Mouse (Mus musculus): ENCODE measurements at regions not wholly inside any gene's neighbourhood (a gene's known extent, or its start where the extent isn't known, plus 50 kb on each side); places are given as distances from the start of the nearest gene placed in this dataset.

GRCm38 (mm10) chr10:117579210-117579609 lies 50.1 kb upstream of the Cpm start:
- 84% methylated on average over 3 of the region's 3 CpGs for WGBS
- H3K4me1 ChIP-seq: no peaks in the 10 kb centered on the region
- no peak overlapping the region for H3K27ac ChIP-seq
- no peaks in the 10 kb centered on the region for H3K27me3 ChIP-seq (replicated peaks)
- H3K9me3 ChIP-seq: no peaks in the 10 kb centered on the region
- H3K4me2 ChIP-seq: no peak overlapping the region
- no peak overlapping the region for H3K9ac ChIP-seq
- H3K36me3 ChIP-seq (replicated peaks): no peaks in the 10 kb centered on the region
- H3K4me3 ChIP-seq: no peak overlapping the region
- ATAC-seq (replicated peaks): no peak

GRCm38 (mm10) chr10:117578696-117579146 lies 50.6 kb upstream of the Cpm start:
- Histone ChIP-seq H3K27ac (no peak overlapping the region), H3K4me1 (no peaks in the 10 kb centered on the region), H3K9me3 (no peaks in the 10 kb centered on the region), H3K9ac (no peak overlapping the region), H3K27me3 (replicated peaks) (no peaks in the 10 kb centered on the region), H3K4me3 (no peak overlapping the region), H3K36me3 (replicated peaks) (no peaks in the 10 kb centered on the region), H3K4me2 (no peak overlapping the region)
- WGBS: 86% methylated on average over 4 of the region's 4 CpGs
- no peak for ATAC-seq (replicated peaks)

GRCm38 (mm10) chr10:117577970-117578695 lies 51.2 kb upstream of the Cpm start:
- H3K27me3 ChIP-seq (replicated peaks): peaks cover under 1% of the 10 kb centered on the region; the same call in 1 of the 2 replicates
- H3K4me1 ChIP-seq: no peaks in the 10 kb centered on the region
- no peak overlapping the region for H3K27ac ChIP-seq
- no peak overlapping the region for H3K4me3 ChIP-seq
- no peaks in the 10 kb centered on the region for H3K9me3 ChIP-seq
- 92% methylated on average over 4 of the region's 4 CpGs for WGBS
- no peak for ATAC-seq (replicated peaks)
- H3K36me3 ChIP-seq (replicated peaks): no peaks in the 10 kb centered on the region
- H3K4me2 ChIP-seq: no peak overlapping the region
- H3K9ac ChIP-seq: no peak overlapping the region

GRCm38 (mm10) chr10:117576881-117577730 lies 52.2 kb upstream of the Cpm start:
- H3K4me2 ChIP-seq: no peak overlapping the region
- no peak overlapping the region for H3K4me3 ChIP-seq
- peaks cover under 1% of the 10 kb centered on the region; the same call in 1 of the 2 replicates for H3K4me1 ChIP-seq
- no peaks in the 10 kb centered on the region for H3K36me3 ChIP-seq (replicated peaks)
- H3K27me3 ChIP-seq (replicated peaks): peaks cover 11% of the 10 kb centered on the region
- no peak for ATAC-seq (replicated peaks)
- no peak overlapping the region for H3K27ac ChIP-seq
- no peak overlapping the region for H3K9ac ChIP-seq
- 91% methylated on average over 8 of the region's 8 CpGs for WGBS
- no peaks in the 10 kb centered on the region for H3K9me3 ChIP-seq

GRCm38 (mm10) chr10:117576154-117576859 lies 53.0 kb upstream of the Cpm start:
- no peak overlapping the region for H3K4me3 ChIP-seq
- no peaks in the 10 kb centered on the region for H3K9me3 ChIP-seq
- H3K27me3 ChIP-seq (replicated peaks): peaks cover 14% of the 10 kb centered on the region
- ATAC-seq (replicated peaks): no peak
- H3K9ac ChIP-seq: no peak overlapping the region
- no peak overlapping the region for H3K27ac ChIP-seq
- WGBS: 87% methylated on average over 10 of the region's 10 CpGs
- peaks cover 8% of the 10 kb centered on the region for H3K4me1 ChIP-seq
- H3K36me3 ChIP-seq (replicated peaks): no peaks in the 10 kb centered on the region
- no peak overlapping the region for H3K4me2 ChIP-seq

- no peak overlapping the region for H3K27ac ChIP-seq
- no peaks in the 10 kb centered on the region for H3K36me3 ChIP-seq (replicated peaks)
- H3K4me2 ChIP-seq: no peak overlapping the region
- no peak for ATAC-seq (replicated peaks)
- no peak overlapping the region for H3K4me3 ChIP-seq
- no peak overlapping the region for H3K9ac ChIP-seq
- H3K9me3 ChIP-seq: no peaks in the 10 kb centered on the region
- WGBS: 47% methylated on average over 14 of the region's 14 CpGs
- peaks cover 14% of the 10 kb centered on the region for H3K4me1 ChIP-seq
- peaks cover 14% of the 10 kb centered on the region for H3K27me3 ChIP-seq (replicated peaks)
Observed at GRCm38 (mm10) chr10:117575404-117576153, 53.7 kb upstream of the Cpm start.

- Histone ChIP-seq H3K9me3 (no peaks in the 10 kb centered on the region), H3K27ac (no peak overlapping the region), H3K4me2 (no peak overlapping the region), H3K4me1 (peaks cover 14% of the 10 kb centered on the region), H3K36me3 (replicated peaks) (no peaks in the 10 kb centered on the region), H3K9ac (no peak overlapping the region), H3K4me3 (no peak overlapping the region), H3K27me3 (replicated peaks) (peaks cover 16% of the 10 kb centered on the region)
- ATAC-seq (replicated peaks): no peak
- WGBS: 95% methylated on average over 3 of the region's 3 CpGs
Observed at GRCm38 (mm10) chr10:117574915-117575314, 54.4 kb upstream of the Cpm start.

GRCm38 (mm10) chr10:117574056-117574727 lies 55.1 kb upstream of the Cpm start:
- ATAC-seq (replicated peaks): no peak
- H3K9me3 ChIP-seq: no peaks in the 10 kb centered on the region
- H3K9ac ChIP-seq: no peak overlapping the region
- no peak overlapping the region for H3K4me2 ChIP-seq
- peaks cover 14% of the 10 kb centered on the region for H3K4me1 ChIP-seq
- H3K27ac ChIP-seq: no peak overlapping the region
- H3K27me3 ChIP-seq (replicated peaks): peaks cover 16% of the 10 kb centered on the region
- H3K36me3 ChIP-seq (replicated peaks): no peaks in the 10 kb centered on the region
- 93% methylated on average over 6 of the region's 6 CpGs for WGBS
- H3K4me3 ChIP-seq: no peak overlapping the region

- Histone ChIP-seq H3K27me3 (replicated peaks) (peaks cover 16% of the 10 kb centered on the region), H3K4me2 (no peak overlapping the region), H3K9ac (no peak overlapping the region), H3K9me3 (no peaks in the 10 kb centered on the region), H3K4me1 (peaks cover 14% of the 10 kb centered on the region), H3K36me3 (replicated peaks) (no peaks in the 10 kb centered on the region), H3K4me3 (no peak overlapping the region), H3K27ac (no peak overlapping the region)
- ATAC-seq (replicated peaks): no peak
- WGBS: 69% methylated on average over 3 of the region's 3 CpGs
Observed at GRCm38 (mm10) chr10:117573596-117573850, 55.8 kb upstream of the Cpm start.

- Histone ChIP-seq H3K4me3 (no peak overlapping the region), H3K9ac (no peak overlapping the region), H3K4me1 (peaks cover 14% of the 10 kb centered on the region), H3K27me3 (replicated peaks) (peaks cover 16% of the 10 kb centered on the region), H3K4me2 (no peak overlapping the region), H3K36me3 (replicated peaks) (no peaks in the 10 kb centered on the region), H3K9me3 (no peaks in the 10 kb centered on the region), H3K27ac (no peak overlapping the region)
- WGBS: 42% methylated on average over 13 of the region's 13 CpGs
- no peak for ATAC-seq (replicated peaks)
Observed at GRCm38 (mm10) chr10:117572746-117573595, 56.3 kb upstream of the Cpm start.

Measured in midbrain, embryonic 15.5 days (tissue).